Mouse (Mus musculus): ENCODE results near the gene Slc39a13. TPM values are rescaled to one million over a fixed set of nuclear protein-coding genes. Genes with fewer than 3 reads are reported as not detected.

The Slc39a13 gene
- polyA plus RNA-seq, 1 experiment from 2014 or later: 19.1 TPM

- WGBS: 22% methylated on average over 1 of the region's 1 CpGs
Measured at GRCm38 (mm10) chr2:91072092-91072491, 1.9 kb upstream of the Slc39a13 start.

DNA sequence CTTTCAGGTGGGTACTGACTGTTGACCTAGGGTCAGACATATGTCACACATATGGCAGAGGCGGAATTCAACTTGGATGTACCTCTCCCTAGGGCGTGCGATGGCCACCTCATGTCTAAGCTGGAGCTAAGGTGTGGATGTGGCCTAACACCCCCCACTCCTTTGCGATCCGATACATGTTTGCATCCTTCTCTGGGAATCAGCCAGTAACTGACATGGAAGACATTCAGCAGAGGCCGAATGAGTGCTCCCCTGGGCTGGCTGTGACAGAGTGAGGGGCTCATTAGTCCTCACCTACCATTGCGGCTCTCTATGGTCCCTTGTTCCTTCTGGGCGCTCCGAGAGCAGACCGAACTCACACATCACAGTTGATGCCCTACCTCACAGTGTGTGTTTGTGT is 842 bp upstream of the Slc39a13 start:
- WGBS: 74% methylated on average over 10 of the region's 10 CpGs
- DNase-seq (ENCODE audit: low spot score): no peak

More at GRCm38 (mm10) chr2:91072092-91072491, 1.9 kb upstream of the Slc39a13 start:
- Histone ChIP-seq H3K4me3 (ENCODE audit: low read depth, low read length) (no peak overlapping the region), H3K36me3 (ENCODE audit: control insufficient read depth, insufficient read depth, low read length) (no peaks in the 10 kb centered on the region), H3K9ac (ENCODE audit: low read length) (no peak overlapping the region), H3K9me3 (ENCODE audit: control insufficient read depth, low read length) (no peaks in the 10 kb centered on the region), H3K4me1 (replicated peaks; ENCODE audit: control insufficient read depth, insufficient read depth) (peaks cover 7% of the 10 kb centered on the region), H3K4me2 (replicated peaks; ENCODE audit: low read depth) (no peak overlapping the region), H3K27me3 (ENCODE audit: control insufficient read depth, insufficient read depth, low read length) (no peaks in the 10 kb centered on the region), H3K27ac (replicated peaks) (no peak overlapping the region)
- TF ChIP-seq EP300 (optimal IDR thresholded peaks at IDR 0.05) (no peak), CTCF (IDR thresholded peaks at IDR 0.05; ENCODE audit: low read depth) (no peak)
- DNase-seq (ENCODE audit: low spot score) (no peak), ATAC-seq (ENCODE audit: low FRiP score, low TSS enrichment) (no peak)

GRCm38 (mm10) chr2:91069306-91070000 is 764 bp downstream of the Slc39a13 start:
- peak overlapping the region; percentile 84 for H3K4me2 ChIP-seq (replicated peaks; ENCODE audit: low read depth)
- WGBS: 4% methylated on average over 14 of the region's 14 CpGs
- H3K9me3 ChIP-seq (ENCODE audit: control insufficient read depth, low read length): no peaks in the 10 kb centered on the region
- no peaks in the 10 kb centered on the region for H3K27me3 ChIP-seq (ENCODE audit: control insufficient read depth, insufficient read depth, low read length)
- peak overlapping the region; percentile 86 for H3K27ac ChIP-seq (replicated peaks)
- DNase-seq (ENCODE audit: low spot score) (no peak), ATAC-seq (ENCODE audit: low FRiP score, low TSS enrichment) (no peak)
- H3K4me3 ChIP-seq (ENCODE audit: low read depth, low read length): peak overlapping the region; percentile 68
- peaks cover 5% of the 10 kb centered on the region; the same call in 1 of the 2 replicates for H3K36me3 ChIP-seq (ENCODE audit: control insufficient read depth, insufficient read depth, low read length)
- peaks cover 7% of the 10 kb centered on the region for H3K4me1 ChIP-seq (replicated peaks; ENCODE audit: control insufficient read depth, insufficient read depth)
- TF ChIP-seq EP300 (optimal IDR thresholded peaks at IDR 0.05) (no peak), CTCF (IDR thresholded peaks at IDR 0.05; ENCODE audit: low read depth) (no peak)
- H3K9ac ChIP-seq (ENCODE audit: low read length): peak overlapping the region; percentile 73

More for the DNA sequence above, 842 bp upstream of the Slc39a13 start:
- H3K27me3 ChIP-seq (ENCODE audit: control insufficient read depth, insufficient read depth, low read length): no peaks in the 10 kb centered on the region
- ATAC-seq (ENCODE audit: low FRiP score, low TSS enrichment): no peak
- peaks cover 7% of the 10 kb centered on the region for H3K4me1 ChIP-seq (replicated peaks; ENCODE audit: control insufficient read depth, insufficient read depth)
- no peak for TF ChIP-seq CTCF (IDR thresholded peaks at IDR 0.05; ENCODE audit: low read depth)
- no peak for TF ChIP-seq EP300 (optimal IDR thresholded peaks at IDR 0.05)
- H3K27ac ChIP-seq (replicated peaks): peak overlapping the region; percentile 86
- peak overlapping the region; percentile 68; the same call in 1 of the 2 replicates for H3K4me3 ChIP-seq (ENCODE audit: low read depth, low read length)
- peak overlapping the region; percentile 73 for H3K9ac ChIP-seq (ENCODE audit: low read length)
- peaks cover 3% of the 10 kb centered on the region; the same call in 1 of the 2 replicates for H3K36me3 ChIP-seq (ENCODE audit: control insufficient read depth, insufficient read depth, low read length)
- no peaks in the 10 kb centered on the region for H3K9me3 ChIP-seq (ENCODE audit: control insufficient read depth, low read length)
- H3K4me2 ChIP-seq (replicated peaks; ENCODE audit: low read depth): peak overlapping the region; percentile 84

DNA sequence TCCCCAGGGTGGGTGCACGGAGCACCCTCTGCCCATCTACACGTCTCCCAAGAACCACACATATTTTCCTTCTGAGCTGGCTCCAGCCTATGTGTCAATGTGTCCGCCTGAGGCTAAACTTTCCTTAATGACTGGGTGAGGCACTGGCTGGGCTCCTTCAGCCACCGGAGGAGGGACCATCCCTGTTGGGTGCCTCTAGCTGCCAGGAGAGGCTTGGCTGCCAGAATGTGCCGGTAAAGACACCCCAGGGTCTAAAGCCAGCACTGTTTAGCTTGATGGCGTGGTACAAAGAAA is 1.4 kb downstream of the Slc39a13 start:
- WGBS: 26% methylated on average over 6 of the region's 6 CpGs
- Histone ChIP-seq H3K9me3 (ENCODE audit: control insufficient read depth, low read length) (no peaks in the 10 kb centered on the region), H3K4me1 (replicated peaks; ENCODE audit: control insufficient read depth, insufficient read depth) (peaks cover 7% of the 10 kb centered on the region), H3K4me2 (replicated peaks; ENCODE audit: low read depth) (peak overlapping the region; percentile 84), H3K9ac (ENCODE audit: low read length) (peak overlapping the region; percentile 73), H3K27ac (replicated peaks) (peak overlapping the region; percentile 86; the same call in 1 of the 2 replicates), H3K4me3 (ENCODE audit: low read depth, low read length) (peak overlapping the region; percentile 68), H3K36me3 (ENCODE audit: control insufficient read depth, insufficient read depth, low read length) (peaks cover 6% of the 10 kb centered on the region), H3K27me3 (ENCODE audit: control insufficient read depth, insufficient read depth, low read length) (no peaks in the 10 kb centered on the region)
- TF ChIP-seq EP300 (optimal IDR thresholded peaks at IDR 0.05) (no peak), CTCF (IDR thresholded peaks at IDR 0.05; ENCODE audit: low read depth) (peak; percentile 23; the same call in 1 of the 2 replicates)
- ATAC-seq (ENCODE audit: low FRiP score, low TSS enrichment) (no peak), DNase-seq (ENCODE audit: low spot score) (no peak)

GRCm38 (mm10) chr2:91068162-91068871 is 1.9 kb downstream of the Slc39a13 start:
- Histone ChIP-seq H3K9me3 (ENCODE audit: control insufficient read depth, low read length) (no peaks in the 10 kb centered on the region), H3K4me1 (replicated peaks; ENCODE audit: control insufficient read depth, insufficient read depth) (peaks cover 7% of the 10 kb centered on the region), H3K27me3 (ENCODE audit: control insufficient read depth, insufficient read depth, low read length) (no peaks in the 10 kb centered on the region), H3K9ac (ENCODE audit: low read length) (peak overlapping the region; percentile 73), H3K36me3 (ENCODE audit: control insufficient read depth, insufficient read depth, low read length) (peaks cover 10% of the 10 kb centered on the region), H3K4me3 (ENCODE audit: low read depth, low read length) (peak overlapping the region; percentile 68; the same call in 1 of the 2 replicates), H3K4me2 (replicated peaks; ENCODE audit: low read depth) (peak overlapping the region; percentile 84), H3K27ac (replicated peaks) (peak overlapping the region; percentile 45; the same call in 1 of the 2 replicates)
- TF ChIP-seq EP300 (optimal IDR thresholded peaks at IDR 0.05) (no peak), CTCF (IDR thresholded peaks at IDR 0.05; ENCODE audit: low read depth) (no peak)
- 54% methylated on average over 13 of the region's 13 CpGs for WGBS
- ATAC-seq (ENCODE audit: low FRiP score, low TSS enrichment) (no peak), DNase-seq (ENCODE audit: low spot score) (no peak)

- Histone ChIP-seq H3K9me3 (ENCODE audit: control insufficient read depth, low read length) (no peaks in the 10 kb centered on the region), H3K4me2 (replicated peaks; ENCODE audit: low read depth) (no peak overlapping the region), H3K4me3 (ENCODE audit: low read depth, low read length) (no peak overlapping the region), H3K9ac (ENCODE audit: low read length) (no peak overlapping the region), H3K4me1 (replicated peaks; ENCODE audit: control insufficient read depth, insufficient read depth) (peaks cover 7% of the 10 kb centered on the region), H3K27ac (replicated peaks) (no peak overlapping the region), H3K27me3 (ENCODE audit: control insufficient read depth, insufficient read depth, low read length) (no peaks in the 10 kb centered on the region), H3K36me3 (ENCODE audit: control insufficient read depth, insufficient read depth, low read length) (peaks cover 17% of the 10 kb centered on the region)
- DNase-seq (ENCODE audit: low spot score): no peak
- no peak for ATAC-seq (ENCODE audit: low FRiP score, low TSS enrichment)
- 88% methylated on average over 3 of the region's 3 CpGs for WGBS
- TF ChIP-seq CTCF (IDR thresholded peaks at IDR 0.05; ENCODE audit: low read depth): no peak
- no peak for TF ChIP-seq EP300 (optimal IDR thresholded peaks at IDR 0.05)
Measured at GRCm38 (mm10) chr2:91066455-91066854, 3.8 kb downstream of the Slc39a13 start.
